Mouse (Mus musculus): Measurements from ENCODE around the gene Vwa3a. TPM values are rescaled to one million over a fixed set of nuclear protein-coding genes. Genes with fewer than 3 reads are reported as not detected.

Vwa3a gene
- polyA plus RNA-seq (2012; fragmentation: generic; extraction: Trizol): 0.05 TPM

- Histone ChIP-seq H3K4me2 (ENCODE audit: low read depth) (no peak within 1 kb of the TSS), H3K79me2 (ENCODE audit: control insufficient read depth, insufficient read depth) (no peaks in the 10 kb centered on the region), H3ac (ENCODE audit: control insufficient read depth, insufficient read length) (no peak within 1 kb of the TSS), H3K36me3 (ENCODE audit: control insufficient read depth, insufficient read depth) (peaks cover 6% of the 10 kb centered on the region), H3K27me3 (ENCODE audit: control insufficient read depth, insufficient read depth, insufficient read length) (peaks cover 7% of the 10 kb centered on the region), H3K4me3 (no peak within 1 kb of the TSS)
- no peak for TF ChIP-seq MAX (IDR thresholded peaks at IDR 0.05; ENCODE audit: low read depth)
- no peak for TF ChIP-seq TCF3 (IDR thresholded peaks at IDR 0.05; ENCODE audit: insufficient read length, low read depth)
- no peak for TF ChIP-seq USF1 (IDR thresholded peaks at IDR 0.05; ENCODE audit: low read depth)
- TF ChIP-seq POLR2A (IDR thresholded peaks at IDR 0.05; ENCODE audit: insufficient read length, low read depth): no peak
- TF ChIP-seq MYOG (IDR thresholded peaks at IDR 0.05; ENCODE audit: control insufficient read depth in 1 of 3, insufficient read depth in 1 of 3, insufficient read length in 2 of 3, low read depth in 2 of 3): no peak
- TF ChIP-seq CEBPB (IDR thresholded peaks at IDR 0.05; ENCODE audit: insufficient read depth, poor library complexity, severe bottlenecking): no peak
- TF ChIP-seq REST (IDR thresholded peaks at IDR 0.05; ENCODE audit: insufficient read depth, insufficient read length): no peak
- no peak for TF ChIP-seq TCF12 (IDR thresholded peaks at IDR 0.05; ENCODE audit: insufficient read depth, poor library complexity, severe bottlenecking)
- no peak for TF ChIP-seq MYOD1 (IDR thresholded peaks at IDR 0.05; ENCODE audit: control insufficient read depth in 1 of 3, insufficient read length in 2 of 3, low read depth in 2 of 3)
- no peak for TF ChIP-seq POLR2AphosphoS2 (IDR thresholded peaks at IDR 0.05; ENCODE audit: insufficient read length, low read depth)
- TF ChIP-seq SRF (IDR thresholded peaks at IDR 0.05; ENCODE audit: control insufficient read depth, insufficient read length, low read depth): no peak
- TF ChIP-seq E2F4 (IDR thresholded peaks at IDR 0.05; ENCODE audit: insufficient read depth): no peak
Measured at GRCm38 (mm10) chr7:120739018-120739417, at the start of gene Vwa3a. Gene Vwa3a (plus strand): TSS chr7:120739318.

- H3K36me3 ChIP-seq (ENCODE audit: control insufficient read depth, insufficient read depth): no peaks in the 10 kb centered on the region
- peaks cover 65% of the 10 kb centered on the region for H3K79me2 ChIP-seq (ENCODE audit: control insufficient read depth, insufficient read depth)
- TF ChIP-seq TCF3 (IDR thresholded peaks at IDR 0.05; ENCODE audit: insufficient read length, low read depth) (no peak), REST (IDR thresholded peaks at IDR 0.05; ENCODE audit: insufficient read depth, insufficient read length) (no peak), POLR2A (IDR thresholded peaks at IDR 0.05; ENCODE audit: insufficient read length, low read depth) (no peak), E2F4 (IDR thresholded peaks at IDR 0.05; ENCODE audit: insufficient read depth) (no peak), USF1 (IDR thresholded peaks at IDR 0.05; ENCODE audit: low read depth) (no peak), MYOD1 (IDR thresholded peaks at IDR 0.05; ENCODE audit: control insufficient read depth in 1 of 3, insufficient read length in 2 of 3, low read depth in 2 of 3) (no peak), SRF (IDR thresholded peaks at IDR 0.05; ENCODE audit: control insufficient read depth, insufficient read length, low read depth) (no peak), CEBPB (IDR thresholded peaks at IDR 0.05; ENCODE audit: insufficient read depth, poor library complexity, severe bottlenecking) (no peak), MYOG (IDR thresholded peaks at IDR 0.05; ENCODE audit: control insufficient read depth in 1 of 3, insufficient read depth in 1 of 3, insufficient read length in 2 of 3, low read depth in 2 of 3) (no peak), POLR2AphosphoS2 (IDR thresholded peaks at IDR 0.05; ENCODE audit: insufficient read length, low read depth) (no peak), TCF12 (IDR thresholded peaks at IDR 0.05; ENCODE audit: insufficient read depth, poor library complexity, severe bottlenecking) (no peak), MAX (IDR thresholded peaks at IDR 0.05; ENCODE audit: low read depth) (no peak)
- no peak overlapping the region for H3K4me2 ChIP-seq (ENCODE audit: low read depth)
- no peak overlapping the region for H3K4me3 ChIP-seq
- H3ac ChIP-seq (ENCODE audit: control insufficient read depth, insufficient read length): no peak overlapping the region
- no peaks in the 10 kb centered on the region for H3K27me3 ChIP-seq (ENCODE audit: control insufficient read depth, insufficient read depth, insufficient read length)
Measured at GRCm38 (mm10) chr7:120690634-120691033, 48.5 kb upstream of the Vwa3a start.

- H3K79me2 ChIP-seq (ENCODE audit: control insufficient read depth, insufficient read depth): peaks cover 59% of the 10 kb centered on the region
- no peaks in the 10 kb centered on the region for H3K27me3 ChIP-seq (ENCODE audit: control insufficient read depth, insufficient read depth, insufficient read length)
- no peaks in the 10 kb centered on the region for H3K36me3 ChIP-seq (ENCODE audit: control insufficient read depth, insufficient read depth)
- H3K4me3 ChIP-seq: no peak overlapping the region
- TF ChIP-seq POLR2AphosphoS2 (IDR thresholded peaks at IDR 0.05; ENCODE audit: insufficient read length, low read depth) (no peak), POLR2A (IDR thresholded peaks at IDR 0.05; ENCODE audit: insufficient read length, low read depth) (no peak), TCF12 (IDR thresholded peaks at IDR 0.05; ENCODE audit: insufficient read depth, poor library complexity, severe bottlenecking) (no peak), REST (IDR thresholded peaks at IDR 0.05; ENCODE audit: insufficient read depth, insufficient read length) (no peak), SRF (IDR thresholded peaks at IDR 0.05; ENCODE audit: control insufficient read depth, insufficient read length, low read depth) (no peak), TCF3 (IDR thresholded peaks at IDR 0.05; ENCODE audit: insufficient read length, low read depth) (no peak), MYOG (IDR thresholded peaks at IDR 0.05; ENCODE audit: control insufficient read depth in 1 of 3, insufficient read depth in 1 of 3, insufficient read length in 2 of 3, low read depth in 2 of 3) (no peak), E2F4 (IDR thresholded peaks at IDR 0.05; ENCODE audit: insufficient read depth) (no peak), CEBPB (IDR thresholded peaks at IDR 0.05; ENCODE audit: insufficient read depth, poor library complexity, severe bottlenecking) (no peak), MAX (IDR thresholded peaks at IDR 0.05; ENCODE audit: low read depth) (no peak), MYOD1 (IDR thresholded peaks at IDR 0.05; ENCODE audit: control insufficient read depth in 1 of 3, insufficient read length in 2 of 3, low read depth in 2 of 3) (no peak), USF1 (IDR thresholded peaks at IDR 0.05; ENCODE audit: low read depth) (no peak)
- no peak overlapping the region for H3ac ChIP-seq (ENCODE audit: control insufficient read depth, insufficient read length)
- no peak overlapping the region for H3K4me2 ChIP-seq (ENCODE audit: low read depth)
Measured at GRCm38 (mm10) chr7:120693831-120694375, 45.2 kb upstream of the Vwa3a start.

GRCm38 (mm10) chr7:120695196-120695595 is 43.9 kb upstream of the Vwa3a start:
- H3K27me3 ChIP-seq (ENCODE audit: control insufficient read depth, insufficient read depth, insufficient read length): no peaks in the 10 kb centered on the region
- H3K4me2 ChIP-seq (ENCODE audit: low read depth): no peak overlapping the region
- H3ac ChIP-seq (ENCODE audit: control insufficient read depth, insufficient read length): no peak overlapping the region
- H3K4me3 ChIP-seq: no peak overlapping the region
- H3K79me2 ChIP-seq (ENCODE audit: control insufficient read depth, insufficient read depth): peaks cover 59% of the 10 kb centered on the region
- H3K36me3 ChIP-seq (ENCODE audit: control insufficient read depth, insufficient read depth): no peaks in the 10 kb centered on the region
- TF ChIP-seq MAX (IDR thresholded peaks at IDR 0.05; ENCODE audit: low read depth): no peak
- no peak for TF ChIP-seq TCF12 (IDR thresholded peaks at IDR 0.05; ENCODE audit: insufficient read depth, poor library complexity, severe bottlenecking)
- TF ChIP-seq TCF3 (IDR thresholded peaks at IDR 0.05; ENCODE audit: insufficient read length, low read depth): no peak
- TF ChIP-seq CEBPB (IDR thresholded peaks at IDR 0.05; ENCODE audit: insufficient read depth, poor library complexity, severe bottlenecking): no peak
- no peak for TF ChIP-seq REST (IDR thresholded peaks at IDR 0.05; ENCODE audit: insufficient read depth, insufficient read length)
- TF ChIP-seq POLR2A (IDR thresholded peaks at IDR 0.05; ENCODE audit: insufficient read length, low read depth): no peak
- TF ChIP-seq MYOD1 (IDR thresholded peaks at IDR 0.05; ENCODE audit: control insufficient read depth in 1 of 3, insufficient read length in 2 of 3, low read depth in 2 of 3): no peak
- TF ChIP-seq USF1 (IDR thresholded peaks at IDR 0.05; ENCODE audit: low read depth): no peak

Measured in myocyte (in vitro differentiated cells).